Mouse (Mus musculus) CD8-positive naive resting alpha-beta T cell, adult 2 months (primary cell): ENCODE measurements around the gene Ap3d1.
A peak's percentile ranks its signal among the peaks of the same experiment; 100 is the strongest.

Experiments
- DNase-seq, 2 experiments: peaks; one replicate each; pipeline ENCODE4 v3.0.0; 2022; ENCODE audit warnings: low read depth in 2 of 2, low spot score in 2 of 2

Ap3d1 gene

DNA sequence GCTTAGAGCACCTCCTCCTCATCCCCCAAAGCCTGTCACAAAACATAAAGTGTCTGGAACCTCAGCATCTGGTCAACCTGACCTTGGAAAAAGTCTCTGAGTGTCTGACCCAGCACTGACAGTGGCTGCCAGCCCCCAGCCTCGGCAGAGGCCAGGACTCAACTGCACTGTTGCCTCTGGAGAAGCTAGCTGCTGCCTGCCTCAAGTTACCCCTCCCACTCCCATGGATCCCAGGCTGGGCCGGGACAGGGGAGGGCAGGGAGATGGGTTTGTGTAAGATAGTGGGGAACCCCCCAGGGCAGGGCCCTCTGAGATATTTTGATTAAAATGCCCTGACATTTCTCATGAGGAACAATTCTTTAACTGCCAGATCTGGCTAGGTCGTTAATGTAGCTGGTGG, 37.0 kb downstream of the Ap3d1 start:
- no peak for DNase-seq

DNA sequence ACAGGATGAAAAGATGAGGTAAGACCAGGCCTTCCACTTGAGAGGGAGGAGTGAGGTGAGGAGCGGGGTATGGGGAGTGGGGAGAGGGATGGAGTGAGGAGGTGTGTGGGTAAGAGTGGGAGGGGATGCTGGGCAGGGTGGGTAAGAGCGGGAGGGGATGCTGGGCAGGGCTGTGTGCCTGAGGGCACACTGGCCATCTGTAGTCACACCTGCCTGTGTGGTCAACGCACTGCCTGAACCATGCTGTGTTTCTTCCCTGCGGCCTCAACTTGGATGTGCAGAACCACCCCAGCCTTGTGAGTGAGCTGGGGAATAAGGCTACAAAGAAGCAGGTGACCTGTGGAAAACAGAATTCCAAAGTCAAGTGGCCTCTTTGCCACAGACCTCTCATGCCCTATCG, 37.6 kb downstream of the Ap3d1 start:
- no peak for DNase-seq

DNA sequence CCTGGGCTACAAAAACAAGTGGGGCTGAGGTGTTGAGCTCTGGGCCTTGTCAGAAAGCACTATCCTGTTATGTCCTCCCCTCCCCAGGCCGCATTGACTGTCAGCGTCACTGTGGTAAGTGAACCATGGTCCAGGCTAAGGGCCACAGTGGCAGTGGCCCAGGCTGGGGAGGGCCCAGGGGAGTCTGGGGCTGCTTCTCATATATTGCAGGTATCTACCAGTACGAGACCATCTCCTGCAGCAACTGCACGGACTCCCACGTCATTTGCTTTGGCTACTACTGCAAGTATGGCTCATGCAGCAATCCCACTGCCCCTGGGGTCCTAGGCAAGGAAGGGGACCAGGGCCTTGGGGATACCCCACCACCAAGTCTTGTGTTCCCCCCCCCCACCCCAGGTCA, 38.4 kb downstream of the Ap3d1 start:
- DNase-seq: no peak

DNA sequence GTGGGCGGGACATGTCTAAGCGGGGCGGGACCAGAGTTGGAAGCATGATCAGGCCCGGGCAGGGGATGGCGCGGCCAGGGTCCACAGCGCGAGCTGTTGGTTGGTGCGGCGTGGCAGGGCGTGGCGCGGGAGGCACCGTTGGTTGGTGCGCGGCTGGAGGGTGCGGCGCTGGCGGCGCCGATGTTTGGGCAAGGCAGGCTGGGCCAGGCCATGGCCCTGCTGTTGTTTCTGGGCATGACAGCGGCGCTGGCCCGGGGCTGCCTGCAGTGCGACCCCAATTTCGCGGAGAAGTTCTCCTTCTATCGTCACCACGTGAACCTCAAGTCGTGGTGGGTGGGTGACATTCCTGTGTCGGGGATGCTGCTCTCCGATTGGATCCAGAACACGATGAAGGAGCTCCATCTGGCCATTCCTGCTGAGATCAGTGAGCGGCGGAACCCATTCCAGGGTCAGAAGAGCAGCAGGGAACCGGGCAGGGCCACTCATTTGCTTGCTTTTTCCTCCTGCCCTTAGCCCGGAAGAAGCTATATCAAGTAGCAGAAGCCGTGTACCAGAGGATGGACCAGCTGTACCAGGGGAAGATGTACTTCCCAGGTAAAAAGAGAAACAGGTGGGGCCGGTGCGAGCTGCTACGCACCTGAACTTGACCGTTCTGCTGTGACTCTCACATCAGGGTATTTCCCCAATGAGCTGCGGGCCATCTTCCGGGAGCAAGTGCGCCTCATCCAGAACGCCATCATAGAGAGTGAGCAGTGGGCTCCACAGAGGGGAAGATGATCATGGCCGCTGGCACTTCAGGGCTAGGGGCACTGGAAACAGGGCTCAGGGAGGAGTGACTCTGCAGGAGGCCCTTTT, 39.3 kb downstream of the Ap3d1 start:
- peak; percentile 82 to 88 for DNase-seq

DNA sequence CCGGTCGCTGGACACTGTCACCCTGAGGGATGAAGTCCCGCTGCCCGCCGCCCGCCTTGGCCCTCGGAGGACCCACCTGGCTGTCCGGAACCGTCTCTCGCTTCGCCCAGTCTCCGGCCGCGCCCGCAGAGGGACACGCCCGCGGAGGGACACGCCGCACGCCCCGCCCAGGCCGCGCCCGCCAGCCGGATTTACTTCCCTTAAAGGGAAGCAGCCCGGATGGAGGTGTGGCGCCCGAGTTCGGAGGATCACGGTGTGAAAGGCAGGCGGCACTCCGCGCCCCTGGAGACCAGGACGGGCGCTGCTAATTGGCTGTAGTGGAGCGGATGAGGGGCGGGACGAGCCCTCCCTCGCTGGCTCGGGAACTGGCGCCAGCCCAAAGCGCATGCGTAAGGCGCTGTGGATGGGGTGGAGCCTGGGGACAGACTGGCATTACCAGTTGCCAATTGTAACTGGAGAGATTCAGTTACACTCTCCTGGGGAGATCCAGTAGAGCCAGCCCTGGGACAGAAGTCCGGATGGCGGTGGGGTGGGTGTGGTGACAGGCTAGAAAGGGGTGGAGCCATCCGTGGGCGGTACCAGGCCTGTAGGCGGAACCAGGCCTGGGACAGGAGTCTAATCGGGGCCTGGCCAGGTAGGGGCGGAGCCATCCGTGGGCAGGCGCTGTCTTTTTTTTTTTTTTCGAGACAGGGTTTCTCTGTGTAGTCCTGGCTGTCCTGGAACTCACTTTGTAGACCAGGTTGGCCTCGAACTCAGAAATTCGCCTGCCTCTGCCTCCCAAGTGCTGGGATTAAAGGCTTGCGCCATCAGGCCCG, 40.1 kb downstream of the Ap3d1 start, which contains the start of the genes Mob3a and Izumo4:
Mob3a (minus strand) TSS at position 257 of the 815 bp plus-strand sequence.
Izumo4 (plus strand) TSS at position 464 of the 815 bp plus-strand sequence.
- peak; percentile 98 to 99 for DNase-seq

DNA sequence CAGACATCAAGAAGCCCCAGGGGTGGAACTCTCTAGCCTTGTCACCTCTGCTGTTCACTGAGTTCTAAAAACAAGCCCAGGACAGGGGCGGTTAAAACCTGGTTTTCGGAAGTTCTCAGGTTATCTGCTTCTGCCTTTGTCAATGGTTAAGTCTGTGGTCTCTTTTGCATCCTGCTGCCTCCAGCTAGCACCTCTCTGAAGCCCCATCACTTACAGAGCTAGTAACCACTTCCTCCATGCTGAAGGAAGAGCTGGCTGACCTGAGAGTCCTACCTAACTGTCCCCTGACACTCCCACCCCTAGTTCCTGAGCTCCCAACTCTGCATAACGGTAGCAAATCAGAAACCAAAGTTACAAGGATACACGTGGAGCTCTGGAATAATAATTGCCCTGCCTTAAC, 41.3 kb downstream of the Ap3d1 start:
- DNase-seq: peak; percentile 61 to 68

DNA sequence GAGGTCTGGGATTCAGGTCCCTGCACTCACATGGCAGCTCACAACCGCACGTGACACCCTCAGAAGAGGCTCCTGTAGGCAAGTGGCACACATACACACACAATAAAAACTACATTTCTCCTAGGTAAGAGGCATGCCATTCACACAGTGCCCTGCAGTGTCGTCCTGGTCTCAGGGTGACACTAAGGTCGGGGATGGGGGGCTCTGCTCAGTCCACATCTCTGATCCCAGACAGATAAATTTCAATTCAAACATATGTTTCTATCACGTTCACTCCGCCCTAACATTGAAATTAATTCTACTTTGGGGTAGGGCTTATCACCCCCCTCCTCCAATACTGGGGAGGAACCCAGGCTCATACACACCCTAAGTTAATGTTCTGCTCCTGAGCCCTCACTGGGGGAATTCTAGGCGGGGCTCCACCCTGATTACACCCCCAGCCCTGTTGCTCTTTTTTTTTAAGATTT, 42.0 kb downstream of the Ap3d1 start:
- no peak for DNase-seq

DNA sequence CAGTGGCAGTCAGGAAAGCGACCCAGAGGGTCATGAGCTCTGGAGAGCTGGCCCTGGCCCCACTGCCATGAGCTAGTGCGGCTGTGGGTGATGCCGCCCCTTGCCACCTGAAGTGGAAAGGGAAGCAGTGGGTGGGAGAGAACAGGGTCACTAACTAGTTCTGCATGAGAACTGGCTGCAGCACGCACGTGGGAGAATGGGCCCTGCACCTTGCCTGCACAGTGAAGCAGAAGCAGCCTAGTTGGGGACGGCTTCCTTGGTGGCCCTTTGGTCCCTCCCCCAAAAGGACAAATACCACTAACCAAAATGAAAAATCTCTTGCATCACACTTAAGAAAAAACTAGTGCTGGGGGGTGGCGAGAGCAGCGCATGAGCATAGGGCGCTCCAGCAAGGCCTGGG, 43.5 kb downstream of the Ap3d1 start:
- DNase-seq: no peak

DNA sequence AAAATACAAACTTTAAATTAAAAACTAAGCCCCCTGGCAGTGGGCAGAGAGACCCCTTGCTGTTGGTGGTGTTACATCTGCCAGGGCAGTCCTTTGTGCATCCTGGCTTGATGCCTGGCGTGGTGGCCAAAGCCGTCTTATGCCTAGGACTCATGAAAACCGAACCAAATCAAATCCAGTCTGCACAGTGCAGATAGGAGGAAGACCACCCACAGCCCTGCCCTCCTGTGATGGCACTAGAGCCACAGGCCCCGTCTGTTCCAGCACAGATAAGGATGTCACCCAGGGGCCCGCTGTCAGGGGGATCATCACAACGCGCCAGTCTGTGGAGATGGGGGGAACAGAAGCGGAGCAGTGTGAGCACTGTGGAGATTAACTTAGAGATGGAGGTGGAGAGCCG, 44.3 kb downstream of the Ap3d1 start:
- no peak for DNase-seq

DNA sequence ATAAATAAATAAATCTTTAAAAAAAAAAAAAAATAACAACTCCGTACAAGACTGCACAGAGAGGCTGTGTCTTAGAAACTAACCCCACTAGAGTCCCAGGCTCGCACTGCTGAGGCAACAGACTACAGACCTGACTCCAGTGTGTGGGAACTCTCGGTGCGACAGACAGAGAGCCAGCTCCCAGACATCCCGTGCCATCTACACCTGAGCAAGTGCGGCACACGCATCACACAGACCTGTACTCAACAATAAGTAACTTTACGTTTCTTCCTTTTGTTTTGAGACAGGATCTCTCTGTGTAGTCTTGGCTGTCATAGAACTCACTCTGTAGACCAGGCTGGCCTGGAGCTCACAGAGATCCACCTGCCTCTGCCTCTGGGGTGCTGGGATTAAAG, 44.7 kb downstream of the Ap3d1 start:
- no peak for DNase-seq

DNA sequence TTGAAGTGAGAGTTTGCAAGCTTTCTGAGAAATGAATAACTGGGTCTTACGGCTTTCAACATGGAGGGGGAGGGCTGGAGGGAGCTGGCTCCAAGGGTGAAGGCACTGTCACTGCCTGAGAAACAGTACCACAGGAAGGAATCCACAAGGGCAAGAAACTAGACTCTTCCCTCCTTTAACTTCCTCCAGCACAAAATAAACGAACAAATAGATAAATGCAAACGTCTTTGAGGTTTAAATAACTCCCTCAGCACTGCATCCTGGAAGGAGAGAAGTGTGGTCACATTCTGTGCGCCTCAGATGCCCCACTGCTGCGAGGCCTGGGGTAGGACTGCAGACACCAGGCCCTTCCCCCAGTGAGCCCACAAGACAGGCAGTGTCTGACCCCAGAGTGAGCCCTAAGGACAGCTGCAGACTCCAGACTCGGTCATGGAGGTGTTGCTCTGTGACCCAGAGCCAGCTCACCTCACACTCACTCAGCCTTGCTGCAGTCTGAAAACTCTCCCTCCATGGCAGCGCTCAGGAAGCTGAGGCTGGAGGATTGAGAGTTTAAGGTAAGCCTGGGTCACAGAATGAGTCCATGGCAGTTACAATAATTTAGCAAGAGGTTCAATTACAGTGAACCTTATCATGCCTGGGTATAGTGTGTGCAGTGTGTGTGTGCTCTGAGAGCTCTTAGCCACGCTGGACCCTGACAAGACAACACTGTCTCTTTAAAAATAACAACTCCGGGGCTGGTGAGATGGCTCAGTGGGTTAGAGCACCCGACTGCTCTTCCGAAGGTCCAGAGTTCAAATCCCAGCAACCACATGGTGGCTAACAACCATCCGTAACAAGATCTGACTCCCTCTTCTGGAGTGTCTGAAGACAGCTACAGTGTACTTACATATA, 45.3 kb downstream of the Ap3d1 start:
- no peak for DNase-seq

DNA sequence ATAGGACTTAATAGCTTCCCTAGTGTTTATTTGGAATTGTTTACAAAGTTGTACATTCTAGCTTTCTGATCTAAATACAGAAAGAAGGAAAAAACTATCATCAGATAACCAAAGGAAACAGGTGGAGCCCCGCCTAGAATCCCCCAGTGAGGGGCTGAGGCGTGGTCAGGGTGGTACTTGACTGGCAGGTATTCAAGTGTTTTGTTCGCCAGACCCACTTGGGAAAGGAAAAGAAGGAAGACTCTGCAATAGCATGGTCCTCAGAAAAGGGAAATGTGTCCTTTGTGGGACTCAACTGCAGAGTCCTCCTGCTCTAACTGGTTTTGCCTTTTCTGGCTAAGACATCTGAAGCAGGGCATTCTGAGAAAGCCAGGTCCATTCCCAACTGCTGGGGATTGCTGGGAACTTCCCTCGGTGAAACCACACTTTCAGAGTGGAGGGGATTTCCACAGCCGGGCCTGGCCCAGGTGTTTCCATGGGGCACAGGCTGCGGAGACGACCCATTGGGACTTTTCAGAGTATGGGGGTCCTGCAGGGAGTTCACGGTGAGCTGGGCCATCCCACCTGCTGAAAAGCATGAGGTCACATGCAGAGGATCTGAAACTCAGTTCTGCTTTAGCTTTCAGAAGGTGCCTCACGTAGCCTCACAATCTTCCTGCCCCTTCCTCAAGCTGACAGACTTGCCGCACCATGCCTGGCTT, 46.1 kb downstream of the Ap3d1 start:
- no peak for DNase-seq

DNA sequence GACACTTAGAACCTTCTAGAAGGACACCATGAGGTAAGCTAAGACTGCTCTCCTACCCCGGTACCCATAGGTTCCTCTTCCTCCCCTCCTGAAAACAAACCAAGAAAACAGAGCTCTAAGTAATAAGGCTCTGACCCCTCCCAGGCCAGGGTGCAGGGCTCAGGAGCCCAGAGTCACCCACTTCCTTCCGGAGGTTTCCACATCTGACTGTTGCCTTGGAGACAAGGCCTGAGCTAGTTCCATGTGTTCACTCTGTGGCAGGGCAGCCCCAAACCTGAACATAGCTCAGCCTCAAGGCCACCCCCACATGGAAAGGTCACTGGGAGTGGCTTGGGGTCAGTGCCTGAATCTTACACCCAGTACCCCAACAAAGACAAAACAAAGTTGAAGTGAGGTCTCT, 46.9 kb downstream of the Ap3d1 start:
- peak; percentile 81 to 83 for DNase-seq

DNA sequence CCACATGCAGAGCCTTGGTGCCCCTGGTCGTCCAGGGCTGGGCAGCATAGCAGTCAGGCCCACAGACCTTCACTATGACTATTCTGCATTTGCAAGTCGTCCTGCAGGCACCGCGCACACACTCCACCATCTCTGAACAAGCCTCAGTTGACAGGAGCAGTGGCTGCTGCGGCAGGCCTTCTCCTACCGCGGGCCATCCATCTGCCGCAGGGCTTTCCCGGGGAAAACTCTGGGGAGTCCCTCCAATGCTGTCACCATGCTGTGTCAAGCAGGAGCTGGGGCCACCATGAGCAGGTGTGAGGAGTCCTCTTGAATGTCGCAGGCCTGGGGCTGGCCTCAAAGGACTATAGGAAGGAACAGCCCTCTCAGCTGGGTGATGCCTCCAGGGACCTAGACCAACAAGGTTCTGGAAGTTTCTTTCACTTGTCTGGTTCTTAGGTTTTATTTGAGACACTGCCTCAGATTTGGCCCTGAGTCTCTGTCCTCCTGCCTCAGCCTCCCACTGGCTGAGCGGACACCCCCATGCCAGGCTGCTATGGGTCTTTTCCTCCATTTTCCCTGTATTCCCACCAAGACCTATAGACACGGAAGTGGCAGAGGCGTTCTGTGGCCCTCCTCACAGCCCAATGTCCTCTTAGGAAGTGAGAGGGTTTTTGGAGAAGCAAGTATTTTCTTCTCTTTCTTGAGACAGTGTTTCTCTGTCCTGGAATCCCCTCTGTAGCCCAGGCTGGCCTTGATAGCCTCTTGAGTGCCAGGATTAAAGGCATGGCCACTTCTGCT, 47.7 kb downstream of the Ap3d1 start:
- DNase-seq: no peak

DNA sequence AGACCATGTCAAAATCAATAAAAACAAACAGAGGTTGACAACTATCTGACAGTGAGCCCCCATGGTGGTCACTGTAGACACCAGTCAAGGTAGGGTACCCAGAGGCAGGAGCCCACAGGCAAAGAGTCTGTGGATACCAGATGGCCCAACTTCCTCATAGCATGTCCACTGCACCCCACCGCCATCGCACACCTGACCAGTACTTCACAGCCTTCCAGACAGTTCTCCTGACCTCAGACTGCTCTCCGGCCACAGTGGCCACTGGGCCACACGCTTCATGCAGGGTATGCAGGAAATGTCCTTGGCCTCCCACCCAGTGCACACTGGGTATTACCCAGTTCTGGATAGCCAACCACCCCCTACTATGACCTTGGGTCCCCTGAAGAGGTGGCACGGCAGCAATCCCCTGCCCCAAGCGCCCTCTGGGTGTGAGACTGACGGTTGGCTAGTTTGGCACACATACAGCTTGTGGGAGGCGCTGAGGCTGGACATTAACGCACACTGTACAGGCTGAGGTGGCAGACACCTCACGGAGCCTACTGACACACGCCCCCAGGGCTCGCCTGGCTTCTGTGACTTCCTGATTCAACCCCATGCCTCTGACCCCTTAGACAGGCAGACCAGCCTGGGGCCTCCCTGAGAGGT, 48.5 kb downstream of the Ap3d1 start:
- no peak for DNase-seq

DNA sequence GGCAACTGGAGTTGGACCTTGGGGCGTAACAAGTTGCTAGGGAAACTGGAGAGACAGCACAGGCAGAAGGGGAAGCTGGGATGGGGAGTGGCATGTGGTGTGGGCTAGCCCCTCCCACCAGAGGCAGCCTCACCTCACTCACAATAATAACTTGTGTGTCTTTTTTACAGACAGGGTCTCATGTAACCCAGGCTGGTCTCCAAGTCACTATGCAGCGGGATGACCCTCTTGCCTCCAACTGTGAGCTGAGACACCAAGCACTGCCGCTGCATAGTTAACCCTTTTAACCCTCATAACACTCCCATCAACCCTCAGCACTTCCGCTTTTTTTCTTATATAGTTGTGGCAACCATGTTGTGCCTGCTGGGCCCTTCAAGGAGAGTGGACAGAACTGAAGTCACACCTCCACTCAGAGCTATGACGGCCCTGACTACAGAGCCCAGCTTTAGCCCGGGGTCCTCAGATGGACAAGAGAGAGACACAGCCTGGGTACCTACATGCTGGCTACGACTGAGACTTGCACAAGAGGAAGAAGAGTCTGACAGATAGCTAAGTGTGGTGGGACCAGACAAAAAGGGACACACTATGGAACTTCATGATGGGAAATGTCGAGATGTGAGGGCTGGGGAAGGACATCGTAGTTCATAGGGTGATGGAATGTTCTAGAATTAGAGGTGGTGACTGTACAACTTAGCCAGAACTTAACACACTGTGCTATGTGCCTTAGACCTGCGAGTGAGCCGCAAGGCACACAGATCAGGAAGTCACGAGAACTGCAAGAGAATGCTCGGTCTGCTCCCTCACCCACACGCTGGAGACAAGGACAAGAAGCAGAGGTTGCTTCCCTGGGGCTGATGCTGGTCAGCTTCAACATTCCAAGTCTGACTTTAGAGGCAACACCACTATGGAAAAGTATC, 49.6 kb downstream of the Ap3d1 start:
- DNase-seq: no peak

DNA sequence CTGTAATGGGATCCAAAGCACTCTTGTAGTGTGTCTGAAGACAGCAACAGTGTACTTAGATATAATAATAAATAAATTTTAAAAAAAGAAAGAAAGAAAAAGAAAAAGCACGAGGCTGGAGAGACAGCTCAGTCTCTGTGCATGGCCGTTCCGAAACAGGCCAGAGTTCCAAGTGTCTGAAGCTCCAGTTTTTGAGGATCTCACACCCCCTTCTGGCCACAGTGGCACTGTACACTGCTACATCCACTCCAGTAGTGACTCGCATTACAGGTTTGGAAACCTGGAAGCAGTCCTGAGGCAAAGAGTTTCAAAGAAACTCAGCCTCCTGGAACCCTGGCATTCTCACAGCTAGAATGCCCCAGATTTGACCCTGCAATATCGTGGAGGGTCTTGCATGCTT, 54.2 kb downstream of the Ap3d1 start:
- DNase-seq: peak; percentile 59 to 69

DNA sequence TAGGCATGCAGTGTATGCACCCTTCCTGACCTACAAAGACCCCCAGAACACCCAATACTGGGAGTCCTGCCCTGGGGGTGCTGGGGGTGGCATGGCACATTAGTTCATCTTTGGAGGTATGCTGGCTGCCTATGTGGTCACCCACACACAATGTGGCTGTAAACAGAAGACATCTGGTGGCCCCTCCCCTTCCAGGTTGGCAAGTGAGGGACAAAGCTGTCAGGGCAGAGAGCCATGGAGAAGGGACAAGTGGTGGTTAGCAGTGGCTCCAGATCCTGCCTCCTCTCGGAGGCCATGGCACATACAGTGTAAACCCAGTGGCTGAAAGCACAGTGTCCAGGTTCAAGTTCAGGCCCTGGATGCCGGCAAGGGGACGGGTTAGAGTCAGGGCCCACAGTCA, 55.4 kb downstream of the Ap3d1 start:
- DNase-seq: no peak
